Mouse (Mus musculus) cerebellum, adult 9-11 months (tissue): ENCODE measurements at regions not wholly inside any gene's neighbourhood (a gene's known extent, or its start where the extent isn't known, plus 50 kb on each side); places are given as distances from the start of the nearest gene placed in this dataset.

Experiments
- DNase-seq: peaks from one replicate; pipeline ENCODE4 v3.0.0; 2022

GRCm38 (mm10) chr2:147926861-147927260 lies 119.9 kb downstream of the Foxa2 start:
- no peak for DNase-seq

- DNase-seq, result no peak
Observed at GRCm38 (mm10) chr2:147907341-147907740, 139.4 kb downstream of the Foxa2 start.

GRCm38 (mm10) chr2:147905759-147906740 lies 140.7 kb downstream of the Foxa2 start:
- no peak for DNase-seq

- no peak for DNase-seq
Observed at GRCm38 (mm10) chr2:147905118-147905517, 141.7 kb downstream of the Foxa2 start.

- DNase-seq, result no peak
Observed at GRCm38 (mm10) chr2:147899236-147899635, 147.5 kb downstream of the Foxa2 start.

GRCm38 (mm10) chr2:147895691-147896090 lies 151.1 kb downstream of the Foxa2 start:
- no peak for DNase-seq

GRCm38 (mm10) chr2:147894213-147894612 lies 152.6 kb downstream of the Foxa2 start:
- DNase-seq, result no peak

GRCm38 (mm10) chr2:147886191-147886590 lies 160.6 kb downstream of the Foxa2 start:
- no peak for DNase-seq

- no peak for DNase-seq
Observed at GRCm38 (mm10) chr2:147877907-147878306, 168.9 kb downstream of the Foxa2 start.

- no peak for DNase-seq
Observed at GRCm38 (mm10) chr2:147877543-147877904, 169.2 kb downstream of the Foxa2 start.

- no peak for DNase-seq
Observed at GRCm38 (mm10) chr2:147876708-147877542, 169.8 kb downstream of the Foxa2 start.

GRCm38 (mm10) chr2:147872972-147873371 lies 173.8 kb downstream of the Foxa2 start:
- no peak for DNase-seq

- no peak for DNase-seq
Observed at GRCm38 (mm10) chr2:147851186-147851802, 195.5 kb downstream of the Foxa2 start.

GRCm38 (mm10) chr2:147846968-147847749 lies 199.6 kb downstream of the Foxa2 start:
- no peak for DNase-seq

- DNase-seq, result no peak
Observed at GRCm38 (mm10) chr2:147845256-147845655, 201.5 kb downstream of the Foxa2 start.

GRCm38 (mm10) chr2:147840936-147841335 lies 205.8 kb downstream of the Foxa2 start:
- DNase-seq, result no peak

GRCm38 (mm10) chr2:147838613-147839012 lies 208.2 kb downstream of the Foxa2 start:
- DNase-seq, result no peak

- no peak for DNase-seq
Observed at GRCm38 (mm10) chr2:147830551-147830950, 216.2 kb downstream of the Foxa2 start.

GRCm38 (mm10) chr2:147816951-147817350 lies 229.8 kb downstream of the Foxa2 start:
- DNase-seq, result no peak

GRCm38 (mm10) chr2:147814231-147814630 lies 232.5 kb downstream of the Foxa2 start:
- DNase-seq, result no peak

GRCm38 (mm10) chr2:147813516-147813915 lies 233.3 kb downstream of the Foxa2 start:
- DNase-seq, result no peak

- DNase-seq, result peak; percentile 2
Observed at GRCm38 (mm10) chr2:147808036-147808675, 238.6 kb downstream of the Foxa2 start.
